Mouse (Mus musculus) small intestine, adult 2 months (tissue): ENCODE data around the gene Dgkg.

Source experiments
- CTCF ChIP-seq: fragments of 200-500 bp; IDR thresholded peaks from 2 replicates; pipeline ENCODE4 v1.5.1; 2012; ENCODE audit warnings: low read depth, mild to moderate bottlenecking, control low read depth, inconsistent platforms, low read length, moderate library complexity, mixed read lengths; ENCODE audit not compliant: insufficient replicate concordance, insufficient read length; ENCODE audit errors: extremely low read depth
- POLR2A ChIP-seq: fragments of 200-500 bp; IDR thresholded peaks from 2 replicates; pipeline ENCODE4 v1.6.1; 2012; ENCODE audit warnings: low read depth, mild to moderate bottlenecking, control low read depth, inconsistent platforms, low read length, moderate library complexity

- no peak for TF ChIP-seq POLR2A
- no peak for TF ChIP-seq CTCF
Observed at GRCm38 (mm10) chr16:22526386-22526785, 130.6 kb downstream of the Dgkg start.
